Mouse (Mus musculus): ENCODE results near the gene 2010111I01Rik. TPM values are rescaled to one million over a fixed set of nuclear protein-coding genes. Genes with fewer than 3 reads are reported as not detected.
A peak's percentile ranks its signal among the peaks of the same experiment; 100 is the strongest.
"Not testable (repeated sequence)": the region's sequence is repeated elsewhere in the genome, so short reads cannot be mapped to it uniquely, and the experiment has no call there.

2010111I01Rik gene
- total and polyA plus RNA-seq, 2 experiments from 2014 or later = 107 to 149 TPM

DNA sequence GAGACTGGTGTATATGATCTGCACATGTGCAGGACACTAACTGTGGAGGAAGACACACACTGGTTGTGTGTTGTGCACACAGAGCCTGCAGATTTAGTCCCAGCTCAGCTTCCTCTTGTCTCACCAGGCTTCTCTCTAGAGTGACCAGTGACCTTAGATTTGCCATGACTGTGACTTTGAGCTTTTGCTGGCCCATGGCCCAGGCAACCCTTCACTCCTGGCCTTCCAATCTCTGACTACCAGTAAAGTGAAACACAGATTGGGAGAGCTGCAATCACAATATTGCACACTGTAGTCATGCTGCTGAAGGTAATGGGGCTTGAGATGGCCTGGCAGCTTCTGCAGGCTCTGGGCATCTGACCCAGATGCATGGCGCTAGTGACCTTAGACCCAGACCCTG is 348.6 kb downstream of the 2010111I01Rik start:
- DNase-seq (ENCODE audit: low spot score) (peak; percentile 77), ATAC-seq (ENCODE audit: insufficient read depth, low read depth) (peak; percentile 72)
- Histone ChIP-seq H3K36me3 (replicated peaks; ENCODE audit: control insufficient read depth, insufficient read depth, low read length) (peaks cover 18% of the 10 kb centered on the region), H3K9ac (replicated peaks; ENCODE audit: low read depth, low read length) (0 out of 2 replicates have a peak overlapping the region, but pooled peaks have one; percentile 7), H3K4me3 (ENCODE audit: low read depth, low read length) (no peak overlapping the region), H3K27me3 (ENCODE audit: control insufficient read depth, insufficient read depth, low read length) (no peaks in the 10 kb centered on the region), H3K9me3 (replicated peaks; ENCODE audit: control insufficient read depth, low read length) (no peaks in the 10 kb centered on the region), H3K4me1 (ENCODE audit: control insufficient read depth, insufficient read depth) (peaks cover 22% of the 10 kb centered on the region), H3K4me2 (ENCODE audit: low read depth, low read length) (no peak overlapping the region), H3K27ac (ENCODE audit: low read depth) (peak overlapping the region; percentile 76)
- TF ChIP-seq CTCF (IDR thresholded peaks at IDR 0.05; ENCODE audit: low read depth) (no peak), EP300 (IDR thresholded peaks at IDR 0.05; ENCODE audit: low read depth) (no peak)
- 77% methylated on average over 1 of the region's 1 CpGs for WGBS

DNA sequence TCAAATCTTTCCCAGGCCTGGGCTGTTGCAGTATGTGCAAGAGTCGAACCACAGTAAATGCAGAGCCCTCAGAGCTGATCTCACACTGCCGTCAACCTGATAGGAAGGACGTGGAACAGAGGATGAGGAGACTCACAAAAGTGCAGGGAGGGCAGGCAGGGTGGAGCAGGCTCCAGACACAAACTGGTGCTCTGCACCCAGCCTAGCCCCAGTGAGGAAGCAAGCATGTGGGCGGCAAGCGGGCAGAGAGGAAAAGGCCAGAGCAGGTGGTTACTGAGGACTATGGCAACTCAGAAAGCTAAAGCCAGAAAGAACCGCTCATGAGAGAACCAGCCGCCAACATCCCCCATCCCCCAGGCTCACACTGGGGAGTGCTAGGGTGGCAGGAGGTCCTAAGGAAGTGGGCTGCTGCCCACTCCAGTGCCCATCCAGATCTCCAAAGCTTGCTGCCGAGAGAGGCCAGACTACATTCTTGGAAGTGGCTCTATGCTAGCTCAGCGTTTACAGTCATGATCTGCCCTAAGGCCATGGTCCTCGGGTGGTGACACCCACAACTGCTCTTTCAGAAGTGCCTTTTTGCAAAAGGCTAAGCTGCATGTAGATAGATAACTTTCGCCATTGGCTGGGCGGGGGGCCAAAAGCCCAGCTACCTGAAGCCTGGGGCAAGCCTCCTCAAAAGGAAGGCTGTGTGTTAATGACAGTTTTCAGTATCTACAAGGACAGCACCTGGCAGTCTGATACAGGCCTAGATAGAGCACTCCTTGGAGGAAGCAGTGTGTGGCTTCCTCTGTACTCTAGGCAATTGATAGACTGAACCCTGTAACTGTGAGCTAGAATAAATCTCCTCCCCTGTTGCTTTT is 349.3 kb downstream of the 2010111I01Rik start:
- no peaks in the 10 kb centered on the region for H3K9me3 ChIP-seq (replicated peaks; ENCODE audit: control insufficient read depth, low read length)
- no peak overlapping the region for H3K4me2 ChIP-seq (ENCODE audit: low read depth, low read length)
- no peak for DNase-seq (ENCODE audit: low spot score)
- ATAC-seq (ENCODE audit: insufficient read depth, low read depth) = no peak; the same call in 1 of the 2 replicates
- WGBS = 67% methylated on average over 12 of the region's 12 CpGs
- peak overlapping the region; percentile 76 for H3K27ac ChIP-seq (ENCODE audit: low read depth)
- TF ChIP-seq CTCF (IDR thresholded peaks at IDR 0.05; ENCODE audit: low read depth) = no peak
- TF ChIP-seq EP300 (IDR thresholded peaks at IDR 0.05; ENCODE audit: low read depth) = no peak
- H3K9ac ChIP-seq (replicated peaks; ENCODE audit: low read depth, low read length) = no peak overlapping the region
- no peaks in the 10 kb centered on the region for H3K27me3 ChIP-seq (ENCODE audit: control insufficient read depth, insufficient read depth, low read length)
- H3K4me3 ChIP-seq (ENCODE audit: low read depth, low read length) = no peak overlapping the region
- H3K4me1 ChIP-seq (ENCODE audit: control insufficient read depth, insufficient read depth) = peaks cover 22% of the 10 kb centered on the region
- peaks cover 15% of the 10 kb centered on the region for H3K36me3 ChIP-seq (replicated peaks; ENCODE audit: control insufficient read depth, insufficient read depth, low read length)

DNA sequence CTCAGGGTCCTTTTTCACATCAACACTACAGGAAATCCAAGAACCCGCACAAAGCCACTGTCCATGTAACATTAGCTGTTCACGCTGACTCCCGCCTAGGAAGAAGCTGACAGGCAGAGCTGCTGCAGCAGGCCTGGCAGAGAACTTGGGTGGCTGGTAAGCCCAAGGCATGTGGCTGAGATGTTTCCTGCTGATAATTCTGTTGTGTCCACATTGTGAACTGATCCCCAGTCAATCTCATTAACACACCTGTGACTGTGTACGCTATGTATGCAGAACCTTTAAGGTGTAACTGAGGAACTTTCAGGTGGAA is 349.9 kb downstream of the 2010111I01Rik start:
- Histone ChIP-seq H3K27ac (ENCODE audit: low read depth) (no peak overlapping the region), H3K4me3 (ENCODE audit: low read depth, low read length) (no peak overlapping the region), H3K4me1 (ENCODE audit: control insufficient read depth, insufficient read depth) (peaks cover 22% of the 10 kb centered on the region), H3K9me3 (replicated peaks; ENCODE audit: control insufficient read depth, low read length) (no peaks in the 10 kb centered on the region), H3K27me3 (ENCODE audit: control insufficient read depth, insufficient read depth, low read length) (no peaks in the 10 kb centered on the region), H3K36me3 (replicated peaks; ENCODE audit: control insufficient read depth, insufficient read depth, low read length) (peaks cover 15% of the 10 kb centered on the region), H3K4me2 (ENCODE audit: low read depth, low read length) (no peak overlapping the region), H3K9ac (replicated peaks; ENCODE audit: low read depth, low read length) (no peak overlapping the region)
- ATAC-seq (ENCODE audit: insufficient read depth, low read depth) (no peak), DNase-seq (ENCODE audit: low spot score) (no peak)
- 72% methylated on average over 4 of the region's 4 CpGs for WGBS
- no peak for TF ChIP-seq EP300 (IDR thresholded peaks at IDR 0.05; ENCODE audit: low read depth)
- no peak for TF ChIP-seq CTCF (IDR thresholded peaks at IDR 0.05; ENCODE audit: low read depth)

DNA sequence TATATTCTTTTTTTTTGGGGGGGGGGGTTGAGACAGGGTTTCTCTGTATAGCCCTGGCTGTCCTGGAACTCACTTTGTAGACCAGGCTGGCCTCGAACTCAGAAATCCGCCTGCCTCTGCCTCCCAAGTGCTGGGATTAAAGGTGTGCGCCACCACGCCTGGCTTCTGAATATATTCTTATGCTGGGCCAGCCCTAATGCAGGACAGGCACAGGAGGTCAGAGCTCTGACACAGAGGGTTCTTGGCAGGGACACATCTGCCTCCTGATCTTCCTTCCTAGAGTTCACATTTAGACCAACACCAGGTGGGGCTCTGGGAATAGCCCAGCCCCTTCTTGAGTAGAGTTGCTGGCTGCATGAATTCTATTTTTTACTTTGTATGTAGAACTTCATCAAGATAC is 350.4 kb downstream of the 2010111I01Rik start:
- H3K36me3 ChIP-seq (replicated peaks; ENCODE audit: control insufficient read depth, insufficient read depth, low read length) = peaks cover 15% of the 10 kb centered on the region
- 95% methylated on average over 4 of the region's 4 CpGs for WGBS

DNA sequence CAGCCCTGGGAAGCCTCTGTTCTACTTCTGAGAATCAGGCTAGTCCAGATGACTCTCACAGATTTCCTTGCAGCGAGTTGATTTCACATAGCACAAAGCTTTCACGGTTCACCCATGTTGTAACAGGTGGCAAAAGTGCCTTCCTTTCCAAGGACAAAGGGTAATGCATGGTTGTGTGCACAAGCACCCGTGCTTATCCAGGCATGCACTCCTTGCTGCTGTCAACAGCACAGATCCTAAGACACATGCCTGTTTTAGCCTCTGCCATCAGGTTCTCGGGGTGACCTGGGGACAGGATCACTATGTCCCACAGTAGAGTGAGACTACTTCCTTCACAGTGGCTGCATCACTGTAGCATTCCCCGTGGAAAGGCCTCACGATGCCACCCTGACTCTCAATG is 351.1 kb downstream of the 2010111I01Rik start:
- H3K36me3 ChIP-seq (replicated peaks; ENCODE audit: control insufficient read depth, insufficient read depth, low read length) = peaks cover 15% of the 10 kb centered on the region
- 51% methylated on average over 6 of the region's 6 CpGs for WGBS
- H3K27ac ChIP-seq (ENCODE audit: low read depth) = peak overlapping the region; percentile 23; the same call in 1 of the 2 replicates
- no peak overlapping the region for H3K4me2 ChIP-seq (ENCODE audit: low read depth, low read length)
- no peak overlapping the region for H3K4me3 ChIP-seq (ENCODE audit: low read depth, low read length)
- peaks cover 22% of the 10 kb centered on the region for H3K4me1 ChIP-seq (ENCODE audit: control insufficient read depth, insufficient read depth)
- H3K27me3 ChIP-seq (ENCODE audit: control insufficient read depth, insufficient read depth, low read length) = no peaks in the 10 kb centered on the region
- no peak overlapping the region for H3K9ac ChIP-seq (replicated peaks; ENCODE audit: low read depth, low read length)
- no peak for DNase-seq (ENCODE audit: low spot score)
- TF ChIP-seq EP300 (IDR thresholded peaks at IDR 0.05; ENCODE audit: low read depth) (no peak), CTCF (IDR thresholded peaks at IDR 0.05; ENCODE audit: low read depth) (no peak)
- peak; percentile 63; the same call in 1 of the 2 replicates for ATAC-seq (ENCODE audit: insufficient read depth, low read depth)
- H3K9me3 ChIP-seq (replicated peaks; ENCODE audit: control insufficient read depth, low read length) = no peaks in the 10 kb centered on the region

More for the DNA sequence above, 350.4 kb downstream of the 2010111I01Rik start:
- ATAC-seq (ENCODE audit: insufficient read depth, low read depth); DNase-seq (ENCODE audit: low spot score); H3K9ac ChIP-seq (replicated peaks; ENCODE audit: low read depth, low read length); H3K27ac ChIP-seq (ENCODE audit: low read depth); H3K4me2 ChIP-seq (ENCODE audit: low read depth, low read length); H3K27me3 ChIP-seq (ENCODE audit: control insufficient read depth, insufficient read depth, low read length); H3K4me3 ChIP-seq (ENCODE audit: low read depth, low read length); H3K9me3 ChIP-seq (replicated peaks; ENCODE audit: control insufficient read depth, low read length): not testable (repeated sequence)
- H3K4me1 ChIP-seq (ENCODE audit: control insufficient read depth, insufficient read depth) = peaks cover 22% of the 10 kb centered on the region

DNA sequence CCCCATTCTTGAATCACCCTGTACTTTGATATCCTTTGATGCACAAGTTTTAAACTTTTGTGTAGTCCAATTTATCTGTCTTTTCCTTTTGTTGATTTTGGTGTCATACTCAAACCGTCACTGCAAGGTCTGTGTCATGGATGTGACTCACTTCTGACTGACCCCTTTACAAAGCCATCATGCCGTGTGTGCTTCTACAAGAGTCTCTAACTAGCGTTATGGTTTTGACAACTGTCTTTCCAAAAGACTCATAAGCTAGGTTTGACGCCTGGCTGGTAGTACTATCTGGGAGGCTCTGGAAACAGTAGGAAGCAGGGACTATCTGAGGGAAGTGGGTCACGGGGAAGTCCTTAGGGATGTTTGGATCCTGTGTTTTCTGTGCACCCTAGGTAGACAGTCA is 351.7 kb downstream of the 2010111I01Rik start:
- H3K9ac ChIP-seq (replicated peaks; ENCODE audit: low read depth, low read length) = no peak overlapping the region
- H3K27ac ChIP-seq (ENCODE audit: low read depth) = no peak overlapping the region
- ATAC-seq (ENCODE audit: insufficient read depth, low read depth) (no peak), DNase-seq (ENCODE audit: low spot score) (no peak)
- H3K9me3 ChIP-seq (replicated peaks; ENCODE audit: control insufficient read depth, low read length) = no peaks in the 10 kb centered on the region
- H3K4me2 ChIP-seq (ENCODE audit: low read depth, low read length) = no peak overlapping the region
- peaks cover 10% of the 10 kb centered on the region for H3K36me3 ChIP-seq (replicated peaks; ENCODE audit: control insufficient read depth, insufficient read depth, low read length)
- peaks cover 22% of the 10 kb centered on the region for H3K4me1 ChIP-seq (ENCODE audit: control insufficient read depth, insufficient read depth)
- no peaks in the 10 kb centered on the region for H3K27me3 ChIP-seq (ENCODE audit: control insufficient read depth, insufficient read depth, low read length)
- 83% methylated on average over 5 of the region's 5 CpGs for WGBS
- TF ChIP-seq CTCF (IDR thresholded peaks at IDR 0.05; ENCODE audit: low read depth) (no peak), EP300 (IDR thresholded peaks at IDR 0.05; ENCODE audit: low read depth) (no peak)
- H3K4me3 ChIP-seq (ENCODE audit: low read depth, low read length) = no peak overlapping the region

Data from heart, postnatal 0 days (tissue).